Comparison of ENCODE assay signal across 8 mouse cellular contexts in genomic region chr6:72788892-72789699, GRCm38 (mm10). TPM values are rescaled to one million over a fixed set of nuclear protein-coding genes. Genes with fewer than 3 reads are reported as not detected.
DNase-seq lines count a peak whose midpoint lies in the region; ATAC-seq lines count a peak whose summit lies in the region.

Gene Tcf7l1 (minus strand): TSS chr6:72789254.

- H3K36me3 ChIP-seq in forebrain, embryonic 12.5 days (replicated peaks): no peaks in the 10 kb centered on the region
- no peaks in the 10 kb centered on the region for H3K36me3 ChIP-seq in heart, embryonic 16.5 days (ENCODE audit: control insufficient read depth, insufficient read depth)
- H3K36me3 ChIP-seq in liver, embryonic 13.5 days: no peaks in the 10 kb centered on the region
- 0 out of 2 replicates have a peak, but pooled peaks cover 5% of the 10 kb centered on the region for H3K36me3 ChIP-seq in stomach, embryonic 15.5 days

- no peaks in the 10 kb centered on the region for H3K9me3 ChIP-seq in forebrain, embryonic 12.5 days
- H3K9me3 ChIP-seq in heart, embryonic 16.5 days (replicated peaks; ENCODE audit: control insufficient read depth, low read length): no peaks in the 10 kb centered on the region
- H3K9me3 ChIP-seq in liver, embryonic 13.5 days (replicated peaks): no peaks in the 10 kb centered on the region
- H3K9me3 ChIP-seq in stomach, embryonic 15.5 days: no peaks in the 10 kb centered on the region

- H3K27ac ChIP-seq in forebrain, embryonic 12.5 days: peak within 1 kb of the TSS; percentile 87
- peak within 1 kb of the TSS; percentile 81 for H3K27ac ChIP-seq in heart, embryonic 16.5 days (ENCODE audit: low read length)
- peak within 1 kb of the TSS; percentile 58 for H3K27ac ChIP-seq in liver, embryonic 13.5 days
- H3K27ac ChIP-seq in stomach, embryonic 15.5 days: peak within 1 kb of the TSS; percentile 95

- peak within 1 kb of the TSS; percentile 78 for H3K9ac ChIP-seq in forebrain, embryonic 12.5 days
- H3K9ac ChIP-seq in heart, embryonic 16.5 days (ENCODE audit: low read length): peak within 1 kb of the TSS; percentile 92
- peak within 1 kb of the TSS; percentile 67 for H3K9ac ChIP-seq in liver, embryonic 13.5 days
- peak within 1 kb of the TSS; percentile 83 for H3K9ac ChIP-seq in stomach, embryonic 15.5 days

- H3K4me2 ChIP-seq in forebrain, embryonic 12.5 days: peak within 1 kb of the TSS; percentile 85
- H3K4me2 ChIP-seq in heart, embryonic 16.5 days (ENCODE audit: low read depth, low read length): peak within 1 kb of the TSS; percentile 93
- H3K4me2 ChIP-seq in liver, embryonic 13.5 days: peak within 1 kb of the TSS; percentile 72
- H3K4me2 ChIP-seq in stomach, embryonic 15.5 days: peak within 1 kb of the TSS; percentile 80

- H3K4me3 ChIP-seq in forebrain, embryonic 12.5 days (replicated peaks): peak within 1 kb of the TSS; percentile 72
- H3K4me3 ChIP-seq in heart, embryonic 16.5 days (ENCODE audit: low read length): peak within 1 kb of the TSS; percentile 84
- H3K4me3 ChIP-seq in liver, embryonic 13.5 days (replicated peaks): peak within 1 kb of the TSS; percentile 64
- peak within 1 kb of the TSS; percentile 89 for H3K4me3 ChIP-seq in stomach, embryonic 15.5 days (replicated peaks)

- ATAC-seq in forebrain, embryonic 12.5 days (ENCODE audit: low FRiP score): peak; percentile 87
- peak; percentile 94 for ATAC-seq in heart, embryonic 16.5 days (replicated peaks; ENCODE audit: extremely low read depth, insufficient read depth, low FRiP score)
- ATAC-seq in liver, embryonic 13.5 days (ENCODE audit: low read depth): peak; percentile 79
- peak; percentile 90 for ATAC-seq in stomach, embryonic 15.5 days (ENCODE audit: insufficient read depth, low FRiP score, low read depth)

- under 1% methylated on average over 78 of the region's 80 CpGs for WGBS in forebrain, embryonic 12.5 days
- WGBS in heart, embryonic 16.5 days: under 1% methylated on average over 72 of the region's 80 CpGs
- WGBS in liver, embryonic 13.5 days (ENCODE audit: insufficient replicate concordance): 1% methylated on average over 64 of the region's 80 CpGs
- under 1% methylated on average over 70 of the region's 80 CpGs for WGBS in stomach, embryonic 15.5 days

- peaks cover 21% of the 10 kb centered on the region for H3K4me1 ChIP-seq in forebrain, embryonic 12.5 days
- H3K4me1 ChIP-seq in heart, embryonic 16.5 days (ENCODE audit: control insufficient read depth, insufficient read depth, low read length): peaks cover 14% of the 10 kb centered on the region
- peaks cover 14% of the 10 kb centered on the region; the same call in 1 of the 2 replicates for H3K4me1 ChIP-seq in liver, embryonic 13.5 days (replicated peaks)
- peaks cover 12% of the 10 kb centered on the region for H3K4me1 ChIP-seq in stomach, embryonic 15.5 days

- peaks cover 26% of the 10 kb centered on the region; the same call in 1 of the 2 replicates for H3K27me3 ChIP-seq in forebrain, embryonic 12.5 days
- H3K27me3 ChIP-seq in heart, embryonic 16.5 days (ENCODE audit: control insufficient read depth, insufficient read depth, low read length): no peaks in the 10 kb centered on the region
- peaks cover 46% of the 10 kb centered on the region for H3K27me3 ChIP-seq in liver, embryonic 13.5 days
- no peaks in the 10 kb centered on the region for H3K27me3 ChIP-seq in stomach, embryonic 15.5 days (replicated peaks)

- peak; percentile 89 for DNase-seq in CD4-positive, CD25-positive, alpha-beta regulatory T cell, adult 2 months (ENCODE audit: low read depth, low spot score)
- peak; percentile 20 for DNase-seq in c-Kit-positive CD71-positive TER-119-negative erythroid progenitor cells, embryonic 14.5 days (ENCODE audit: low read depth)
- DNase-seq in kidney, postnatal 25 days: peak; percentile 93 to 94
- DNase-seq in liver, embryonic 13.5 days: peak; percentile 50
- peak; percentile 98 for DNase-seq in neural tube, embryonic 10.5 days (ENCODE audit: extremely low spot score, low spot score)

RNA-seq across cellular contexts. Expression of gene Tcf7l1, which starts in this region (rescaled TPM):
- polyA plus RNA-seq in forebrain, embryonic 12.5 days (2016; fragmentation: Nextera tagmentation; extraction: Ambion mirVana): 24.4 and 25.9 TPM in 2 replicates
- polyA plus RNA-seq in heart, embryonic 16.5 days (2015; fragmentation: Nextera tagmentation; extraction: Ambion mirVana): 13.6 and 14.0 TPM in 2 replicates
- 3.3 and 4.0 TPM in 2 replicates for polyA plus RNA-seq in liver, embryonic 13.5 days (2015; fragmentation: Nextera tagmentation; extraction: Ambion mirVana)
- 23.7 and 25.5 TPM in 2 replicates for polyA plus RNA-seq in stomach, embryonic 15.5 days (2015; fragmentation: Nextera tagmentation; extraction: Ambion mirVana)

Comparison
In these comparisons a context has a peak if more than half of its experiments do, and no peak if none do; other contexts are left out.
1. Peak in every context shown above with its lines: DNase-seq, ATAC-seq, H3K4me3 ChIP-seq and H3K27ac ChIP-seq.
2. DNase-seq: peak in every context shown above with its lines; median percentile 98 in neural tube, embryonic 10.5 days; 94 in kidney, postnatal 25 days; 89 in CD4-positive, CD25-positive, alpha-beta regulatory T cell, adult 2 months; 50 in liver, embryonic 13.5 days; 20 in c-Kit-positive CD71-positive TER-119-negative erythroid progenitor cells, embryonic 14.5 days.